Mouse (Mus musculus) kidney, postnatal 0 days (tissue): ENCODE measurements around the gene Cd247. TPM values are rescaled to one million over a fixed set of nuclear protein-coding genes. Genes with fewer than 3 reads are reported as not detected.

ENCODE experiments used
- ATAC-seq: fragments of 200-750 bp; cut with Nextera tagmentation; replicated peaks from 2 replicates; pipeline ENCODE4 v1.8.0; 2017; ENCODE audit warnings: low read depth, moderate number of reproducible peaks, moderate TSS enrichment, moderate library complexity; ENCODE audit not compliant: low FRiP score
- DNase-seq: peaks from one replicate; pipeline ENCODE4 v3.0.0-alpha.2; 2016; ENCODE audit warnings: low spot score
- H3K27ac ChIP-seq: fragments of 300-500 bp; sonication (generic); 2 replicates; pipeline ENCODE4 v1.5.1; 2014; ENCODE audit warnings: mild to moderate bottlenecking
- H3K27me3 ChIP-seq: fragments of 300-500 bp; sonication (generic); 2 replicates; pipeline ENCODE4 v1.6.1; 2014; ENCODE audit warnings: low read length, mixed read lengths; ENCODE audit not compliant: insufficient read depth
- H3K36me3 ChIP-seq: fragments of 300-500 bp; sonication (generic); 2 replicates; pipeline ENCODE4 v1.6.1; 2014; ENCODE audit warnings: low read length, mixed read lengths; ENCODE audit not compliant: insufficient read depth
- H3K4me1 ChIP-seq: fragments of 300-500 bp; sonication (generic); replicated peaks from 2 replicates; pipeline ENCODE4 v1.6.1; 2014; ENCODE audit warnings: antibody characterized with exemption, low read length, mixed read lengths; ENCODE audit not compliant: insufficient read depth
- H3K4me2 ChIP-seq: fragments of 300-500 bp; sonication (generic); 2 replicates; pipeline ENCODE4 v1.6.1; 2014; ENCODE audit warnings: mild to moderate bottlenecking, low read length, moderate library complexity, mixed read lengths
- H3K4me3 ChIP-seq: fragments of 300-500 bp; sonication (generic); replicated peaks from 2 replicates; pipeline ENCODE4 v1.5.1; 2014; ENCODE audit warnings: low read depth, low read length
- H3K9ac ChIP-seq: fragments of 300-500 bp; sonication (generic); 2 replicates; pipeline ENCODE4 v1.6.1; 2014; ENCODE audit warnings: low read depth, low read length
- H3K9me3 ChIP-seq: fragments of 300-500 bp; sonication (generic); replicated peaks from 2 replicates; pipeline ENCODE4 v1.6.1; 2016; ENCODE audit warnings: low read length, inconsistent platforms, mixed read lengths
- CTCF ChIP-seq: IDR thresholded peaks from 2 replicates; pipeline ENCODE4 v1.5.1; 2016; ENCODE audit warnings: antibody characterized with exemption, low read depth, mild to moderate bottlenecking, moderate library complexity
- WGBS: fragments of 180-500 bp; shearing (Covaris S2); extraction: QIAGEN DNeasy Blood & Tissue Kit; methylation state at CpG from one replicate; pipeline ENCODE4 v1.1.7; 2014; 5-methylcytosine and 5-hydroxymethylcytosine counted together
- polyA plus RNA-seq: library from polyadenylated mRNA; unstranded; fragments of >200 nt; fragmentation: Nextera tagmentation; extraction: Ambion mirVana; gene quantifications from 2 replicates; pipeline ENCODE4 v1.2.1, GENCODE M21; 2015

The Cd247 gene
- polyA plus RNA-seq, 1 experiment from 2014 or later = 0.67 TPM

DNA sequence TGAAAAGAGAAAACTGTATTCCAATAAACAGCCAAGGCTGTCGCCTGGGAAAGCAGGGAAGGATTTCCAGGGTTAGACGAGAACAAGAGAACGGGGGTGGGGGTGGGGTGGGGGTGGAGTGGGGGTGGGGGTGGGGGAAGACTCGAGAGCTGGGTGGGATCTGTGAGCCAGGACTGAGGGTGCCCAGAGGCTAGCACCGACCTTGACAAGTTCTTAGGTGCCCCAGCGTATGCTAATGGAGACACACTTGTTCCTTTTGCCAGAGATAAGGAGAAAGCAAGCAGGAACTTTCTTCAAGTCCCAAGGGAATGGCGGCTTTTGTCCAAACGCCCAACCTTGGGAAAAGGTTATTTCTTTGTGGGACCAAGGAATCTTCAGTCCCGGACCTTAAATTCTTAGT is 16.5 kb upstream of the Cd247 start:
- H3K4me1 ChIP-seq = no peaks in the 10 kb centered on the region
- 0 out of 2 replicates have a peak, but pooled peaks cover 7% of the 10 kb centered on the region for H3K36me3 ChIP-seq
- 57% methylated on average over 9 of the region's 9 CpGs for WGBS
- H3K9me3 ChIP-seq = no peaks in the 10 kb centered on the region
- ATAC-seq = no peak
- DNase-seq = no peak
- H3K4me3 ChIP-seq = no peak overlapping the region
- peak overlapping the region; percentile 6; the same call in 1 of the 2 replicates for H3K4me2 ChIP-seq
- no peak overlapping the region for H3K9ac ChIP-seq
- H3K27me3 ChIP-seq = no peaks in the 10 kb centered on the region
- H3K27ac ChIP-seq = no peak overlapping the region
- TF ChIP-seq CTCF = no peak

DNA sequence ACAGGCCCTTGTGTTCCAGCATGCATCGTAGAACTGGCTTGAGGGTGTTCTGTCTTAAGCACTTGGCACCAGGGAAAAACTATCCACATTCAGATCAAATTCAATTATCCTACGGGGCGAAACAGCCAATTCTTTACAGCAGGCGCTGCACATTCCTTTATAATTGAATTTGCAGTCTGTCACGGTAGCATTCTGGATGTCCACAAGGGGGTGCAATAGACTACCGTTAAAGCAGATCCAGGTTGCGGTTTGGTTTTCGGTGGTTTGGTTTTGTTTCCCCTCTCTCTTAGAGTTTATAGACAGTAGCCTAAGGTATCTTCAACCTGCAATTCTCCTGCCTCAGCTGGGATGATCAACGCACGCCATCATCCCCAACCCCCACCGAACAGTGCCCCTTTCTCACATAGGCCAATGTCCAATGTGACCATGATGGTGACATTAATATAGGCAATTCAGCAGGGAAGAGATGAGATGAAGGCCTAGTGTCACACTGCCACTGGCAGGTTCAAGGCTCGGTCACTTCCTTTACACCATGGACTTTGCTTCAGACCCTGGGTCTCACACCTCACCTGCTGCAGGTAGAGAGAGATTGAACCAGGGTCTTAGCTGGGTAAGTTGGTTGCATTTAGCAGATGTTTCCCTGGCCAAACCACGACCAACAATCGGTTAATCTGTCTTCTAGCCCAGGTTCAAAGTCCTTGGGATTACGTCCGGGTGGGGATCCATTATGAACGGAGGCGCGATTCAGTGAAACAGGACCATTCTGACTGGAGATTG is 12.8 kb upstream of the Cd247 start:
- WGBS = 46% methylated on average over 19 of the region's 19 CpGs
- Histone ChIP-seq H3K4me3 (no peak overlapping the region), H3K36me3 (0 out of 2 replicates have a peak, but pooled peaks cover 7% of the 10 kb centered on the region), H3K27ac (no peak overlapping the region), H3K9ac (no peak overlapping the region), H3K4me2 (no peak overlapping the region), H3K9me3 (no peaks in the 10 kb centered on the region), H3K27me3 (no peaks in the 10 kb centered on the region), H3K4me1 (no peaks in the 10 kb centered on the region)
- TF ChIP-seq CTCF = peak; percentile 86
- DNase-seq = peak; percentile 84
- 0 out of 2 replicates have a peak, but pooled peaks have one; percentile 25 for ATAC-seq

DNA sequence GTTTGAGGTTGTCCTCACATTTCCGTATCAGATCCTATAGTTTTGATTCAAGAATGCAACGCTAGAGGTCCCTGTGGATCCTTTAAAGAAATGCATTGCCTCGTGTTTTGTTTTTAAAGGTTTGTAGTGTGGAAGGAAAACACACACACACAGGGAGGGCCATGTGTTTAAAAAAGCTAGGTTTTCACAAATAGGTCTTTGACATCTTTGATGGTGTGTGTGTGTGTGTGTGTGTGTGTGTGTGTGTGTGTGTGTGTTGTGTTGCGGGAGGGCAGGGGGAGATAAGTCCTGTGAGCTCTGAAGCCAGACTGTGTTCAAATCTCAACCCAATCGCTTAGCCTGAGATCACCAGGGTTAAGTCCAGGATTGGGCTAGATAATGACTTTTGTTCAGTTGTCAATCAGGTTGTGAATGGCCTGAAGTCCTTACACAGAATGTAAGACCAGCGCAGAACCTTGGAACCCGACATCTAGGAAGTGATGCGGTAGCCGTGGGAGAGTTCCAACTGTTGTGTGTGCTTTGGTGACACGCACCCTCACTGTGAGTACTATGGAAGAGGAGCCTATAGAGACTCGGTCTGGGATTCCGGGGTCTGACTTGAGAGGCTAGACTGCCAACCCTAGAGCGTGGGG is 8.4 kb upstream of the Cd247 start:
- Histone ChIP-seq H3K4me1 (no peaks in the 10 kb centered on the region), H3K4me2 (peak overlapping the region; percentile 83), H3K27me3 (no peaks in the 10 kb centered on the region), H3K9me3 (no peaks in the 10 kb centered on the region), H3K9ac (peak overlapping the region; percentile 45; the same call in 1 of the 2 replicates), H3K36me3 (no peaks in the 10 kb centered on the region), H3K27ac (no peak overlapping the region), H3K4me3 (peak overlapping the region; percentile 33)
- 3% methylated on average over 13 of the region's 13 CpGs for WGBS
- DNase-seq (peak; percentile 83), ATAC-seq (peak; percentile 59)
- TF ChIP-seq CTCF = peak; percentile 72

DNA sequence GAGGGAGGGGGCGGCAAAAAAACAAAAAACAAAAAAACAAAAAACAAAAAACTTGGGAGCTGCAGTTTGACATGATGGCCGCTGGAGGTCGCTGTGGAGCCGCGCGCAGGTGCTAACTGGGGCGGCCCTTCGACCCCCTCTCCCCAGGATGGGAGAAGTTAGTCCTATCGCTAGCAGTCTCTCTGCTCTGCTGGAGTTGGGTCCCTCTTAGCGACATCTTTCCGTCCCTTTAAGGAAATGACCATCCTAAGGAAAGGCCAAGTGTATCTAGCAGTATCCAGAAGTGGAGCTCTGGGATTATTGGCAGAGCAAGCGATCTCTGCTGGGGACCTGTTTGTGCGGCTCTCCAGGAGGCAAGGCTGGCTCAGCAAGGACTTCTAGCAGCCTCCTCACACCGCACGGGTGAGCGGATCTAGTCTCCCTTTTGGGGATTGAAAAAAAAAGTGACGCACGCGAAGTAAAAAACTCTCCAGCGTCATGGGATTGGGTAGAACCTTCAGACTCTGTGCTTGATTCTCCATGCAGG is 7.8 kb upstream of the Cd247 start:
- no peaks in the 10 kb centered on the region for H3K9me3 ChIP-seq
- peak; percentile 57 for DNase-seq
- 4% methylated on average over 20 of the region's 20 CpGs for WGBS
- no peak overlapping the region for H3K27ac ChIP-seq
- peak; percentile 57 for ATAC-seq
- no peaks in the 10 kb centered on the region for H3K36me3 ChIP-seq
- peak; percentile 91 for TF ChIP-seq CTCF
- no peaks in the 10 kb centered on the region for H3K27me3 ChIP-seq
- no peaks in the 10 kb centered on the region for H3K4me1 ChIP-seq
- H3K4me3 ChIP-seq = peak overlapping the region; percentile 33
- peak overlapping the region; percentile 83 for H3K4me2 ChIP-seq
- peak overlapping the region; percentile 45; the same call in 1 of the 2 replicates for H3K9ac ChIP-seq

DNA sequence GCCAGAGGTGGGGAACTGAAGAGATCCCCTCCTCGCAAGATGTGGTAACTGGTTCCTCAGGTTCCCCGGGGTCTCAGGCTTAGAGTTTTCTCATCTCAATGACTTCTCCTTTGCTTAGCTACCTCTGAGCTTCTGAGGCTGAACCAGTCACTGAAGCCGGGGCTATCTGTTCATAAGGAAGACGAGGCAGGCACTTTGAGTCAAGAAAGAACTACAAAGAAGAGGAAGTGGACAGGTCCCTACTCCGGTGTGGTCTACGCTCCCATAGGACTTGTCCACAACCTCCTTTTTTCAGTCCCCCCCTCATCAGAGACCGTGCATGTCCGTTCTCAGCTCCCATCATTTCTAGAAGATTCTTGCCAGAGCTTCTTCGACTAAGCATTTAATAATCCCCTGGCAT is 7.1 kb upstream of the Cd247 start:
- H3K4me3 ChIP-seq = no peak overlapping the region
- no peak overlapping the region for H3K27ac ChIP-seq
- H3K9me3 ChIP-seq = no peaks in the 10 kb centered on the region
- no peaks in the 10 kb centered on the region for H3K4me1 ChIP-seq
- 85% methylated on average over 9 of the region's 9 CpGs for WGBS
- TF ChIP-seq CTCF = no peak
- no peaks in the 10 kb centered on the region for H3K36me3 ChIP-seq
- no peak overlapping the region for H3K4me2 ChIP-seq
- DNase-seq (no peak), ATAC-seq (no peak)
- no peaks in the 10 kb centered on the region for H3K27me3 ChIP-seq
- H3K9ac ChIP-seq = no peak overlapping the region

DNA sequence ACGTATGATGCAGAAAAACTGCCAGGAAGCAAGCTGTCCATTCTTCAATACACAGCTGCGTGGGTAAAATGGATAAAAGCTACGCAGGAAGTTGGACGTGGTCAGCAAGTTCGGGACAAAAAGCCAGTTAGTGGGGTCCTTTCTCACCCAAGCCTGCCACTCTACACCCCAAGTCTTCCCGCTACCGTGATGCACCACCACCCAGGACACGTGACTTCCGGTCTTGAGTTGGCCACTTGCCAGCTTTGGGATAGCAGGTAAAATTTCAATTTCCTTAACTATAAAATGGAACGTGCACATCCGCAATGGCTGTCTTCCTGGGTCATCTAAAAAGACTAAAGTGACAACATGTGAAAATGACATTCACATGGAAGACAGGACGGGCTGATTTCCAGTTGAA is 6.6 kb upstream of the Cd247 start:
- Histone ChIP-seq H3K27me3 (no peaks in the 10 kb centered on the region), H3K9me3 (no peaks in the 10 kb centered on the region), H3K36me3 (no peaks in the 10 kb centered on the region), H3K4me1 (no peaks in the 10 kb centered on the region), H3K4me2 (no peak overlapping the region), H3K4me3 (no peak overlapping the region), H3K9ac (no peak overlapping the region), H3K27ac (no peak overlapping the region)
- no peak for ATAC-seq
- WGBS = 82% methylated on average over 12 of the region's 12 CpGs
- TF ChIP-seq CTCF = no peak
- no peak for DNase-seq
